Mouse (Mus musculus) kidney, adult 2 months (tissue): Measurements from ENCODE around the gene Nacc1.

ENCODE experiments used
- CTCF ChIP-seq: fragments of 200-500 bp; conservative IDR thresholded peaks from 2 replicates; pipeline ENCODE4 v1.5.1; 2011; ENCODE audit warnings: low read depth, mild to moderate bottlenecking, control low read depth, low read length, moderate library complexity, mixed read lengths; ENCODE audit not compliant: insufficient read depth, insufficient read length
- POLR2A ChIP-seq: fragments of 200-500 bp; IDR thresholded peaks from one replicate; pipeline ENCODE4 v1.6.1; 2011; ENCODE audit warnings: low read depth, low read length, control low read depth

- TF ChIP-seq CTCF = no peak
- no peak for TF ChIP-seq POLR2A
Observed at GRCm38 (mm10) chr8:84660819-84661457, 26.7 kb downstream of the Nacc1 start.
